Mouse (Mus musculus) kidney, adult 2 months (tissue): Measurements from ENCODE around the gene Ttc28. TPM values are rescaled to one million over a fixed set of nuclear protein-coding genes. Genes with fewer than 3 reads are reported as not detected.

Source experiments
- DNase-seq: peaks from one replicate; pipeline ENCODE4 v3.0.0; 2021
- H3K27ac ChIP-seq: fragments of 200-500 bp; 2 replicates; pipeline ENCODE4 v1.5.1; 2012; ENCODE audit warnings: low read depth, low read length, control low read depth, inconsistent platforms; ENCODE audit not compliant: insufficient read depth
- H3K27me3 ChIP-seq: fragments of 200-500 bp; replicated peaks from 2 replicates; pipeline ENCODE4 v1.6.1; 2012; ENCODE audit warnings: mild to moderate bottlenecking, moderate library complexity, low read length, inconsistent platforms; ENCODE audit not compliant: control insufficient read depth, insufficient read depth
- H3K36me3 ChIP-seq: fragments of 200-500 bp; 2 replicates; pipeline ENCODE4 v1.6.1; 2012; ENCODE audit warnings: mild to moderate bottlenecking, moderate library complexity, low read length, inconsistent platforms; ENCODE audit not compliant: control insufficient read depth, insufficient read depth
- H3K4me1 ChIP-seq: fragments of 200-500 bp; 2 replicates; pipeline ENCODE4 v1.6.1; 2011; ENCODE audit warnings: low read length; ENCODE audit not compliant: control insufficient read depth, insufficient read depth
- H3K4me3 ChIP-seq: fragments of 200-500 bp; 2 replicates; pipeline ENCODE4 v1.5.1; 2011; ENCODE audit warnings: mild to moderate bottlenecking, low read depth, low read length, control low read depth; ENCODE audit not compliant: insufficient read depth
- CTCF ChIP-seq: fragments of 200-500 bp; conservative IDR thresholded peaks from 2 replicates; pipeline ENCODE4 v1.5.1; 2011; ENCODE audit warnings: low read depth, mild to moderate bottlenecking, control low read depth, low read length, moderate library complexity, mixed read lengths; ENCODE audit not compliant: insufficient read depth, insufficient read length
- POLR2A ChIP-seq: fragments of 200-500 bp; IDR thresholded peaks from one replicate; pipeline ENCODE4 v1.6.1; 2011; ENCODE audit warnings: low read depth, low read length, control low read depth
- WGBS: fragments of 180-500 bp; shearing (Covaris S2); methylation state at CpG from one replicate; pipeline ENCODE4 v1.1.7; 2018; 5-methylcytosine and 5-hydroxymethylcytosine counted together
- polyA plus RNA-seq: library from polyadenylated mRNA; depleted of rRNA; stranded (reverse); fragments of >200 nt; gene quantifications from 2 replicates; pipeline ENCODE4 v1.2.3, GENCODE M21; 2012

Gene Ttc28
- polyA plus RNA-seq, 1 experiment, result 6.6 TPM

DNA sequence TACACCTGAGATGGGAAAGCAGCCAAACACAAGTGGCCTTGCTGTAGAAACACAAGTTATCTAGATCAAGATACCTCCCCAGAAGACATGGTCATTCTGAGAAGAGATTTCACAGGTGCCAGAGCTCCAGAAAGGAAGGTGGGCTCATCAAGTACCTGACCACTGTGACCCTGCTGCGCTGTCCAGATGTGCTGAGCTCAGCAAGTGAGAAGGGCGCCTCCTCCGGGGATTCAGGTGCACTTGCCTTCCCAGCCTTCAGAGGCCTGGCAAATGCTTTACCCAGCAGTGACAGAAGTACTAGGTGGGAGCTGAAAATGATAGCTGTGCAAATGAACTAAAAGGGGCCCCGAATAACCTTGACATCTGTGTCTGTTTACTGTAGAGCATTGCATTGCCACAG is 78.6 kb downstream of the Ttc28 start:
- Histone ChIP-seq H3K27ac (no peak overlapping the region), H3K36me3 (no peaks in the 10 kb centered on the region), H3K4me1 (no peaks in the 10 kb centered on the region), H3K4me3 (no peak overlapping the region), H3K27me3 (no peaks in the 10 kb centered on the region)
- no peak for DNase-seq
- TF ChIP-seq CTCF, result no peak
- TF ChIP-seq POLR2A, result no peak
- WGBS, result 85% methylated on average over 4 of the region's 4 CpGs

DNA sequence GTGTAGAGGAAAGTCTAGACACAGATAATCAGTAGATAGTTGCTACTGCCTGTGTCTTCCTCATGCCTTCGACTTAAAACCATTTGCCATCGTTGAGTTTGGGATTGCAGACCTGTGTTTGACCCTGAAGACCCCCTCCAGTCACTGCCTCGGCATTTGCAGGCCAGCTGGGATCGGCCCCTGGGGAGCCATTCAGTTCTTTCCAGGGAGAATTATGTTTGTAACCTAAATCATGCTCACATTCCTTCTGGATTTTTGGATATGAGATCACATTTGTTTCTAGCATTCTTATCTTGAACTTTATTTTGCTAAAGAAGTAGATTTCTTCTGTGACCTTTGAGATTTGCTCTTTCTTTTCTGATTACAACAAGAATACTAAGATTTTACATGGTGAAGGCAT is 80.5 kb downstream of the Ttc28 start:
- TF ChIP-seq POLR2A (no peak), CTCF (no peak)
- Histone ChIP-seq H3K27ac (no peak overlapping the region), H3K4me1 (no peaks in the 10 kb centered on the region), H3K4me3 (no peak overlapping the region), H3K27me3 (no peaks in the 10 kb centered on the region), H3K36me3 (no peaks in the 10 kb centered on the region)
- WGBS, result 51% methylated on average over 4 of the region's 4 CpGs
- DNase-seq, result peak; percentile 36

DNA sequence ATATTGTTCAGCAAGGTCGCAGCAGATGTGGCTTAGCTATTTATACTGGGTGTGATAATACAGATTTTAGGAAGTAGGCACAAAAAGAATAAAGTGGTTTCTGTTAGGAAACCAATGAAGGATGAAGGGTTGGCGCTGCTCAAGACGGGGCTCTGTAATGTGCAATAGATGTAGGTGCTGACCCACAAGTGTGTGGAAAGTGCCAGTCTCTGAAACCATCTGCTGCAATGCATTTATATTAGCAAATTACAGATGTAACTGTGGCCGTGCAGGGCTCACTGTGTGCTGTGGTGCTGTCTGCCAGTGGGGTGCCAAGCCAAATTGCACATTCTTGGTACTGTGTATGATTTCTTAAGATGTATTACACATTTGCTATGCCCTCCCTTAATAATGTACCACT is 81.3 kb downstream of the Ttc28 start:
- no peak for DNase-seq
- Histone ChIP-seq H3K36me3 (no peaks in the 10 kb centered on the region), H3K27me3 (no peaks in the 10 kb centered on the region), H3K4me1 (no peaks in the 10 kb centered on the region), H3K4me3 (no peak overlapping the region), H3K27ac (no peak overlapping the region)
- no peak for TF ChIP-seq POLR2A
- no peak for TF ChIP-seq CTCF
- 71% methylated on average over 4 of the region's 4 CpGs for WGBS

DNA sequence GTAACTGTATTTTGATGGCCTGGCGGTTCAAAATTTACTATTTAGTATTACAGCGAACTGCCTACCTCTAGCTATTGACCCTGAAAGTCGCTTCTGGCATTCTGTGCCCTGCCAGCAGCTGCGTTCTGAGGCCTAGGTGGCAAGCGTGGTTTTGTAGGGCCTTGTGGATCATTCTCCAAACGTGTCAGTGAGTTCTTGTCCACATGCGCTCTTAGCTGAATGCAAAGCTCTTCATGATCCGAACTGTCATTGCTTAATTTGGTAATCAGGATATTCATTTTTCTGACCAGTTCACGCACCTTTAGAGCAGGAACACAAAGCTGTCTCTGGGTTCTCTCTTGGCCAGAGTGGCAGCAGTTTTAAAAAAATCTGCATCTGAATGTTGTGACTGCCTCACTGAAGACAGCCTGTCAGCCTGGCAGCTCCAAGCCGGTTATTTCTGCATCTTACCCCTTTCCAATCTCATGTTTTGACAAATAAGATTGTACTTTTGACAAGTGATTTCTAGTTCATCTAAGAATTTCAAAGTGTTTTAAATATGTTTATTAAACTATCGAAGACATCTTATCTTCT is 88.0 kb downstream of the Ttc28 start:
- TF ChIP-seq POLR2A (no peak), CTCF (no peak)
- 89% methylated on average over 11 of the region's 11 CpGs for WGBS
- no peaks in the 10 kb centered on the region for H3K4me1 ChIP-seq
- H3K27me3 ChIP-seq, result no peaks in the 10 kb centered on the region
- H3K4me3 ChIP-seq, result no peak overlapping the region
- no peak for DNase-seq
- H3K36me3 ChIP-seq, result no peaks in the 10 kb centered on the region
- no peak overlapping the region for H3K27ac ChIP-seq

DNA sequence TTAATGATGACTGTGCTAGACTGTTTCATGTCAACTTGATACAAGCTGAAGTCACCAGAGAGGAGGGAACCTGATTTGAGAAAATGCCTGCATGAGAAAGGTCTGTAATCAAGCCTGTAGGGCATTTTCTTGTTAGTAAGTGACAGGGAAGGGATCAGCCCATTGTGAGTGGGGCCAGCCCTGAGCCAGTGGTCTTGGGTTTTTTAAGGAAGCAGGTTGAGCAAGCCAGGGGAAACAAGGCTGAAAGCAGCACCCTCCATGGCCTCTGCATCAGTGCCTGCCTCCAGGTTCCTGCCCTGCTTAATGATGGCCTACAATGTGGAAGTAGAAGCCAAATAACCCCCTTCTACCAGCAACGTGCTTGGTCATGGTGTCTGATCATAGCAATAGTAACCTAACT is 89.0 kb downstream of the Ttc28 start:
- H3K4me3 ChIP-seq, result no peak overlapping the region
- no peaks in the 10 kb centered on the region for H3K36me3 ChIP-seq
- 66% methylated on average over 1 of the region's 1 CpGs for WGBS
- no peaks in the 10 kb centered on the region for H3K4me1 ChIP-seq
- TF ChIP-seq CTCF (no peak), POLR2A (no peak)
- no peak for DNase-seq
- no peak overlapping the region for H3K27ac ChIP-seq
- H3K27me3 ChIP-seq, result no peaks in the 10 kb centered on the region

DNA sequence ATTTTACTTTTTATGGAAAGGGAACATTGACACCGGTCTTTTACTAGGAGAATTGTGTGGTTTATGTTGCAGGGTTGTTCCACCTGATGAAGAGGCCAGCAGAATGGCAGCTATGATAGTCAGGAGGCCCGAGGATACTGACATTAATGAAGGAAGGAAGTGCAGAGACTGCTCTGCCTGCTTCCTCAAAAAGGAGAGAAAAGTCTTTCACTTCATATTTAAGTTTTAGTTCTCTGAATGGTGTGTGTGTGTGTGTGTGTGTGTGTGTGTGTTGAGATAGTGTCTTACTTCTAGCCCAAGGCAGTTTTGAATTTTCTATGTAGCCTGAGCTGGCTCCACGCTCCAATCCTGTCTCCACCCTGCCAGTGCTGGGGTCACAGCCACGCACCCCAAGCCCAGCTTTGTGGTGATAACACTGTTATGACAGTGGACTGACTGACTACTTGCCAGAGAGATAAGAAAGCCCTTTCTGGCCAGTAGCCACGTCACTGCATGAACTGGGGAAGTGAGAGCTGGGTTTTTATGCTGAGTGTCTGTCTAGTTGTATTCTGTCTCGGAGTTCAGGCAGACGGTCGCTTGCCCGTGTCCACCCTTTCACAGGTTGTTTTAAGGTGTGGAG is 90.7 kb downstream of the Ttc28 start:
- DNase-seq, result peak; percentile 53
- Histone ChIP-seq H3K27me3 (no peaks in the 10 kb centered on the region), H3K4me3 (no peak overlapping the region), H3K27ac (no peak overlapping the region), H3K36me3 (no peaks in the 10 kb centered on the region), H3K4me1 (no peaks in the 10 kb centered on the region)
- TF ChIP-seq POLR2A, result no peak
- no peak for TF ChIP-seq CTCF
- 64% methylated on average over 9 of the region's 9 CpGs for WGBS

DNA sequence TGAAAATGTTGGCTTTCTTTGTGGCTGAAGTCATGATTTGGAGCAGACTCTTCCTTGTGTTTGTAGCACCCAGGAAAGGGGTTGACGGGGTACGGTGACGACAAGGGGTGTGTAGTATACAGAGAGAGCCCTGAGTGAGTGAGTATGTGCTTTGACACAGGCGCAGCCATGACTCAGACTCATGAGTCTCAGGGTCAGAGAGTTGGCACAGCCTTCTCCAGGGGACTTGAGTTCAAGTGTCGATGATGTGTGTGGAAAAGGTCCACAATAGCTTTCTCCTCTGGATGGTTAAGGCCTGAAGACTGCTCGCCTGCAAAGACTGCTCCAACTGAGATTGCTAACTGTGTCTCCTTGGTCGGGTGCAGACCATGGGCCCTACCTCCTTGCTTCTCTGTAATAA is 97.1 kb downstream of the Ttc28 start:
- H3K4me3 ChIP-seq, result no peak overlapping the region

DNA sequence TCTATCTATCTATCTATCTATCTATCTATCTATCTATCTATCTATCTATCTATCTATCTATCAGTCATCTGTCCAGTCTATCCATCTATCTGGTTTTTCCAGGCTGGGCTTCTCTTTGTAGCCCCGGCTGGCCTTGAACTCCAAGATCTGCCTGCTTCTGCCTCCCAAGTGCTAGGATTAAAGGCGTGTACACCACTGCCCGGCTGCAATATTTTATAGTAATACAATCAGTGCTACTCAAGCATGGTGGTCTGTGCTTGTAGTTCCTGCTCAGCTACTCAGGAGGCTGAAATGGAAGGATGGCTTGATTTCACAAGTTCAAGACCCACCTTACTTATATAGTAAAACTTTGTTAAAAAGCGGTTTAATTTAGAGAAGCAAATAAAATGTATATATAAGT is 98.2 kb downstream of the Ttc28 start:
- H3K36me3 ChIP-seq, result no peaks in the 10 kb centered on the region
- H3K27me3 ChIP-seq, result no peaks in the 10 kb centered on the region
- no peak overlapping the region for H3K27ac ChIP-seq
- no peak for TF ChIP-seq POLR2A
- TF ChIP-seq CTCF, result no peak
- no peaks in the 10 kb centered on the region for H3K4me1 ChIP-seq
- no peak overlapping the region for H3K4me3 ChIP-seq
- 86% methylated on average over 4 of the region's 4 CpGs for WGBS
- no peak for DNase-seq

More for the DNA sequence above, 97.1 kb downstream of the Ttc28 start:
- Histone ChIP-seq H3K27ac (no peak overlapping the region), H3K27me3 (no peaks in the 10 kb centered on the region), H3K36me3 (no peaks in the 10 kb centered on the region), H3K4me1 (no peaks in the 10 kb centered on the region)
- 91% methylated on average over 7 of the region's 7 CpGs for WGBS
- TF ChIP-seq POLR2A, result no peak
- no peak for TF ChIP-seq CTCF
- no peak for DNase-seq
